Mouse (Mus musculus): Measurements from ENCODE around the gene Dclk3. TPM values are rescaled to one million over a fixed set of nuclear protein-coding genes. Genes with fewer than 3 reads are reported as not detected.

The Dclk3 gene
- total and polyA plus RNA-seq, 3 experiments = 0.23 to 0.39 (median 0.33) TPM

DNA sequence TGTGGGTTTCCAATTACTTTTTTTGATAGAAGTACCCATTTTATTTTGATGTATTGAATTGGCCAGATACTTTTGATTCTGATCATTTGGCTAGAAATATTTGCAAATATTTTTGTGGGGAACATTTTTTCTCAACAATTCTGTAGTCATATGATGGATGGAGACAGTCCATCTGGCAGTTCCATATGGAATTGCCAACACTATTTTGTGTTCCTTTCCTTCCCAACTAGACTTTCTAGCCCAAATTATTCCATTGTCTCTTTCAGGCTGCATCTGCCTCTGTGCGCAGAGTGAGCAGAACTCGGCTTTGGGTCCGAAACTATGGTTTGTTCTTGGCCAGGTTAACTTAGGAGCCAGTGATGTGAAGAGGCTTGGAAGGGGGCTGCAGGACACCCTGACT is 42.1 kb downstream of the Dclk3 start:
- intact Hi-C loops (cut with DNase I) = no loop called here
- DNase-seq = no peak
- Histone ChIP-seq H3K4me1 (ENCODE audit: control insufficient read depth, insufficient read depth, low read length) (no peaks in the 10 kb centered on the region), H3K4me3 (no peak overlapping the region), H3K27me3 (ENCODE audit: control insufficient read depth, insufficient read depth, low read length) (no peaks in the 10 kb centered on the region), H3K27ac (no peak overlapping the region), H3K9ac (ENCODE audit: low read depth, low read length) (no peak overlapping the region), H3K79me2 (replicated peaks; ENCODE audit: control insufficient read depth, insufficient read depth, low read length) (no peaks in the 10 kb centered on the region), H3K36me3 (ENCODE audit: control insufficient read depth, insufficient read depth, low read length) (no peaks in the 10 kb centered on the region)
- WGBS = 79% methylated on average over 3 of the region's 3 CpGs
- TF ChIP-seq POLR2A (IDR thresholded peaks at IDR 0.05; ENCODE audit: insufficient read depth, low read depth, low read length) = no peak
- no peak for TF ChIP-seq EP300 (IDR thresholded peaks at IDR 0.05; ENCODE audit: insufficient read depth, low read depth, low read length)
- TF ChIP-seq CTCF (IDR thresholded peaks at IDR 0.05) = no peak

DNA sequence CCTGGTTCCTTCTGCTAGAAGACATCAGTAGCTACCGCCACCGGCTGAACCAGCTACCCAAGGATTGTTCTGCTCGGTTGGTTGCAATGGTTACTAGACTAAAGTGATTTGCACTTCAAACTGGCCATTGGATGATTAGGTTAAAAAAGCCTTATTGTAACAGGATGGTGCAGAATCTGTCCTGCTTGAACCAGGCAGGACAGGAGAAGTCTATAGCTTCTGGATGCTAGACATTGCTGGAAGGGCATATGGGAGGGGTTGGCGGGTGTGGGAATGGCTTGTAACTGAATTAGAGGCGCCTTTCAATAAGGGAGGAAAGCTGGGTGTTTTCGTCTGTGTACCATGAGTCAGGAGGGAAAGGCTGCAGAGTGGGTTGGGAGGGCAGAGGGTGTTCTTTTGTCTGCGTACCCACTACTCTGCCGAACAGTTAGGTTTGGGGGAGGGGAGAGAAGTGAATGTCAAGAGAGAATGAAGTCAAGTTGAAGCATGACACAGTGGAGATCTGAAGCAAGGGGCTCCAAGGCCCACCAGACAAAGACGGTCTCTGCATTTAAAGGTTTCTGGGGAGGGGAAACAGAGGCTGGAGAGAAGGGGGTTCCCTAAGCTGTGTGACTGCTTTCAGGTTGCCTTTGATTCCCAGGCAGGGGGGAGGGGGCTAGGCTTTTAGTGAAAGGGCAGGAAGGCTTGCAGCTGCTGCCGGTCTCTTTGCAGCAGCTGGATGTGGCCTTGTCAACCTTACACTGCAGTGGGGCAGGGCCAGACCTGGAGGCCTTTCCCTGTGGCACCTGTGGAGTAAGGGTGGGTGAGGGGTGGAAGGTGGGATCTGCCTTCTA is 48.0 kb downstream of the Dclk3 start:
- Histone ChIP-seq H3K79me2 (replicated peaks; ENCODE audit: control insufficient read depth, insufficient read depth, low read length) (no peaks in the 10 kb centered on the region), H3K4me3 (no peak overlapping the region), H3K9ac (ENCODE audit: low read depth, low read length) (no peak overlapping the region), H3K27me3 (ENCODE audit: control insufficient read depth, insufficient read depth, low read length) (no peaks in the 10 kb centered on the region), H3K27ac (no peak overlapping the region), H3K4me1 (ENCODE audit: control insufficient read depth, insufficient read depth, low read length) (no peaks in the 10 kb centered on the region), H3K36me3 (ENCODE audit: control insufficient read depth, insufficient read depth, low read length) (no peaks in the 10 kb centered on the region)
- 75% methylated on average over 10 of the region's 10 CpGs for WGBS
- intact Hi-C loops (cut with DNase I) = no loop called here
- DNase-seq = no peak
- TF ChIP-seq EP300 (IDR thresholded peaks at IDR 0.05; ENCODE audit: insufficient read depth, low read depth, low read length) = no peak
- no peak for TF ChIP-seq POLR2A (IDR thresholded peaks at IDR 0.05; ENCODE audit: insufficient read depth, low read depth, low read length)
- TF ChIP-seq CTCF (IDR thresholded peaks at IDR 0.05) = no peak

DNA sequence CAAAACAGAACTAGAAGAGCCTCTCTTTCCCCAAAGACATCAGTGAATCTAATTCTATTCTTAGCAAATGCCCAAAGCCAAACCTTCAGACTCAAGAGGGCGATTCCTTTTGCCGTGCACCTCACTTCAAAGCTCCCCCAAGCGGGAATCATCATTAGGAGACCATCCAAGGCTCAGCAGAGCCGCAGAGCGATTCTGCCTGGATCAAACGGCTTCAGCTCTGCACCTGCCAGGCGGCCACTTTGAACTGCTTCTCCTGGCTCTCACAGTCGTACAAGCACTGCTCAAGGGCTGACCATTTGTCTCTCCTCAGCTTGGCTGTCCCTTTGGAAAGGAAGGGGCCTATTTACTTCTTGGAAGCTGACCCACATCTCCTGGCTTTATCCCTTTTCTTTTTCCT is 51.7 kb downstream of the Dclk3 start:
- Histone ChIP-seq H3K4me1 (ENCODE audit: control insufficient read depth, insufficient read depth, low read length) (no peaks in the 10 kb centered on the region), H3K27ac (no peak overlapping the region), H3K4me3 (no peak overlapping the region), H3K79me2 (replicated peaks; ENCODE audit: control insufficient read depth, insufficient read depth, low read length) (no peaks in the 10 kb centered on the region), H3K36me3 (ENCODE audit: control insufficient read depth, insufficient read depth, low read length) (no peaks in the 10 kb centered on the region), H3K27me3 (ENCODE audit: control insufficient read depth, insufficient read depth, low read length) (no peaks in the 10 kb centered on the region), H3K9ac (ENCODE audit: low read depth, low read length) (no peak overlapping the region)
- WGBS = 27% methylated on average over 8 of the region's 8 CpGs
- no peak for TF ChIP-seq POLR2A (IDR thresholded peaks at IDR 0.05; ENCODE audit: insufficient read depth, low read depth, low read length)
- no peak for TF ChIP-seq CTCF (IDR thresholded peaks at IDR 0.05)
- intact Hi-C loops (cut with DNase I) = no loop called here
- DNase-seq = no peak

DNA sequence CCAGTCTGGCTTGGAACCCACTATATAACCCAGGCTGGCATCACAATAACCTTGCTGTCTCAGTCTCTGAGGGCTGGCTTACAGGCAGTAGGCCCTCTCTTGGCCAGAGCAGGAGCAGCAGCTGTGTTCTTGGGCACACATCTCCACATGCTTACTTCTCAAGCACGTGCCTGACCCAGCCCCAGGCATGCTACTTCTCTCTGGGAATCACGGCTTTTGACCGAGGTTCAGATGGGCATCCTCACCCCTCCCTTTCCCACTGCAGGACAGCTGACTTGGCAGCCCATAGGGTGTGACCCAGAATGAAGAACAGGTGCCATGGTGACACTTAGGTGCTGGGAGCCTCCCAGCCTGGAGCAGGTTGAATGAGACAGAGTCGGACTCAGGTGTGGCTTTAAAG is 52.4 kb downstream of the Dclk3 start:
- no peaks in the 10 kb centered on the region for H3K27me3 ChIP-seq (ENCODE audit: control insufficient read depth, insufficient read depth, low read length)
- no peaks in the 10 kb centered on the region for H3K36me3 ChIP-seq (ENCODE audit: control insufficient read depth, insufficient read depth, low read length)
- no peak overlapping the region for H3K27ac ChIP-seq
- H3K4me1 ChIP-seq (ENCODE audit: control insufficient read depth, insufficient read depth, low read length) = no peaks in the 10 kb centered on the region
- H3K4me3 ChIP-seq = no peak overlapping the region
- no peak for DNase-seq
- intact Hi-C loops (cut with DNase I) = no loop called here
- H3K79me2 ChIP-seq (replicated peaks; ENCODE audit: control insufficient read depth, insufficient read depth, low read length) = no peaks in the 10 kb centered on the region
- no peak overlapping the region for H3K9ac ChIP-seq (ENCODE audit: low read depth, low read length)
- TF ChIP-seq CTCF (IDR thresholded peaks at IDR 0.05) = no peak
- no peak for TF ChIP-seq POLR2A (IDR thresholded peaks at IDR 0.05; ENCODE audit: insufficient read depth, low read depth, low read length)
- no peak for TF ChIP-seq EP300 (IDR thresholded peaks at IDR 0.05; ENCODE audit: insufficient read depth, low read depth, low read length)
- 47% methylated on average over 4 of the region's 4 CpGs for WGBS

DNA sequence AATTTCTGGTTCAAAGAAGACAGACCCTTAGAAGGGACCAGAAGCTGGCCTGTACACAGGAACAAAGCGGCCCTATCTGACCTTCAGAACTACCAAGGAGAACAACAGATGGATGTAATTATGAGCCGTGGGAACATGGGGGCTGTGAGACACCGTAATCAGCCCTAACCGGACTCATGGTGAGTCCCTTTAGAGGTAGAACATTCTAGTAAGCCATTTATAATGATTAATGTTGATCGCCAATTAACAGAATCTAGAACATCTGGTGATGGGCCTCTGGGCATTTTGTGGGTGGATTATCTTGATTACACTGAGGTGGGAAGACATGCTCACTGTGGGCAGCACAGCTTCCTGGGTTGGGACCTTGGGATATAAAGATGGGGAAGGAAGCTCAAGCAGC is 54.6 kb downstream of the Dclk3 start:
- DNase-seq = no peak
- Histone ChIP-seq H3K36me3 (ENCODE audit: control insufficient read depth, insufficient read depth, low read length) (no peaks in the 10 kb centered on the region), H3K79me2 (replicated peaks; ENCODE audit: control insufficient read depth, insufficient read depth, low read length) (no peaks in the 10 kb centered on the region), H3K4me3 (no peak overlapping the region), H3K4me1 (ENCODE audit: control insufficient read depth, insufficient read depth, low read length) (no peaks in the 10 kb centered on the region), H3K27me3 (ENCODE audit: control insufficient read depth, insufficient read depth, low read length) (no peaks in the 10 kb centered on the region), H3K27ac (no peak overlapping the region), H3K9ac (ENCODE audit: low read depth, low read length) (no peak overlapping the region)
- intact Hi-C loops (cut with DNase I) = no loop called here
- 76% methylated on average over 5 of the region's 5 CpGs for WGBS
- TF ChIP-seq EP300 (IDR thresholded peaks at IDR 0.05; ENCODE audit: insufficient read depth, low read depth, low read length) (no peak), CTCF (IDR thresholded peaks at IDR 0.05) (no peak), POLR2A (IDR thresholded peaks at IDR 0.05; ENCODE audit: insufficient read depth, low read depth, low read length) (no peak)

DNA sequence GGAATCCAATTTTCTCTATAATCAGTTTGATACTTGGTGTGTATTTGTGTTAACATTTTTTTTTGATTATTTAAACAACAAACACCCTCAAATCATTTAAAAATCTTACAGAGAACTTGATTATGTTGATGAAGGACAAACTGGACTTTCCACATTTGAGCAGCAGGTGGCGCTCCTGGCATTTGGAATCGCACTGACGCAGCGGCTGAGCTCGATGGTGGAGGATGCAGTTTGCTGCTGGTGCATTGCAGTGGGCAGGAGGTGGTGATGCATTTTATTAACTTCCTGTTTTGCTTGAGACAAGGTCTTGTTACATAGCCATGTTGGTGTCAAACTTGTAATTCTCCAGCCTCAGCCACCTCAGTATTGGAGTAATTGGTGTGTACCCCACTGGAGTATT is 56.7 kb downstream of the Dclk3 start:
- Histone ChIP-seq H3K27ac (no peak overlapping the region), H3K4me3 (no peak overlapping the region), H3K36me3 (ENCODE audit: control insufficient read depth, insufficient read depth, low read length) (no peaks in the 10 kb centered on the region), H3K9ac (ENCODE audit: low read depth, low read length) (no peak overlapping the region), H3K79me2 (replicated peaks; ENCODE audit: control insufficient read depth, insufficient read depth, low read length) (no peaks in the 10 kb centered on the region), H3K4me1 (ENCODE audit: control insufficient read depth, insufficient read depth, low read length) (no peaks in the 10 kb centered on the region), H3K27me3 (ENCODE audit: control insufficient read depth, insufficient read depth, low read length) (no peaks in the 10 kb centered on the region)
- TF ChIP-seq EP300 (IDR thresholded peaks at IDR 0.05; ENCODE audit: insufficient read depth, low read depth, low read length) (0 out of 2 replicates have a peak, but pooled peaks have one; percentile 27), CTCF (IDR thresholded peaks at IDR 0.05) (peak; percentile 82), POLR2A (IDR thresholded peaks at IDR 0.05; ENCODE audit: insufficient read depth, low read depth, low read length) (no peak)
- under 1% methylated on average over 5 of the region's 5 CpGs for WGBS
- intact Hi-C loops (cut with DNase I) = no loop called here
- DNase-seq = peak; percentile 33 to 71
